Mouse (Mus musculus) hematopoietic multipotent progenitor cell, adult 10-12 weeks (in vitro differentiated cells): ENCODE data around the gene Apba1. TPM values are rescaled to one million over a fixed set of nuclear protein-coding genes. Genes with fewer than 3 reads are reported as not detected.

Experiments
- polyA plus RNA-seq: library from polyadenylated mRNA; stranded (reverse); fragments of >175 nt; gene quantifications from 2 replicates; pipeline ENCODE4 v1.2.3, GENCODE M21; 2012; ENCODE audit warnings: low replicate concordance

The Apba1 gene
- polyA plus RNA-seq = 2.5 and 6.5 TPM in 2 replicates

GRCm38 (mm10) chr19:23758554-23759321 is at the start of gene Apba1:
Gene Apba1, plus strand, starts transcription at chr19:23758887.

Other genes starting within 250 kb of the Apba1 start
- not detected in 2 replicates for gene 1700028P14Rik, start 106.1 kb upstream of the Apba1 start, polyA plus RNA-seq
- 0.67 and 0.88 TPM in 2 replicates for gene Ptar1, start 71.5 kb upstream of the Apba1 start, polyA plus RNA-seq